Mouse (Mus musculus): Measurements from ENCODE around the gene Mpp2. TPM values are rescaled to one million over a fixed set of nuclear protein-coding genes. Genes with fewer than 3 reads are reported as not detected.
A peak's percentile ranks its signal among the peaks of the same experiment; 100 is the strongest.

The Mpp2 gene
- polyA plus RNA-seq, 1 experiment, result 4.9 TPM

DNA sequence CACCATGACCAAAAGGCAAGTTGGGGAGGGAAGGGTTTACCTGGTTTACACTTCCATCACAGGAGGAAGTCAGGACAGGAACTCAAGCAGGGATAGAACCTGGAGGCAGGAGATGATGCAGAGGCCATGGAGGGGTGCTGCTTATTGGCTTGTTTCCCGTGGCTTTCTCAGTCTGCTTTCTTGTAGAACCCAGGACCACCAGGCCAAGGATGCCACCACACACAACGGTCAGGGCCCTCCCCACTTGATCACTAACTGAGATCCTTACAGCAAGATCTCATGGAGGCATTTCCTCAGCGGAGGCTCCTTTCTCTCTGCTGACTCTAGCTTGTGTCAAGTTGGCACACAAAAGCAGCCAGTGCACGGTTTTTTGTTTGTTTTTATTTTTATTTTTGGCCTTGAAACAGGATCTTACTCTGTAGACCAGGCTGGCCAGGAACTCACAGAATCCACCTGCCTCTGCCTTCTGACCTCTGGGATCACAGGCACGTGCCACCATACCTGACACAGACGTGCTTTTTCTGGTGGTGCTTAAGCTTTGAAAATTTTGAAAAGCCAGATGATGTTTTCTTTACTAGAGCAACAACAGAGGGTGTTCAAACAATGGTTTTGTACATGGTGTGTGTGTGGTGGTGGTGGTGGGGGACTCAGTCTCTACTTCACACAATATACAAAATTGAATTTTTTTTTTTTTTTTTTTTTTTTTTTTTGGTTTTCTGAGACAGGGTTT is 60.1 kb downstream of the Mpp2 start, which contains the start of gene Mpp3:
Gene Mpp3 (minus strand): TSS at position 375 of the 730 bp plus-strand sequence.
- no peak for DNase-seq
- no peaks in the 10 kb centered on the region for H3K36me3 ChIP-seq (ENCODE audit: control insufficient read depth, insufficient read depth, low read length)
- WGBS, result 85% methylated on average over 6 of the region's 6 CpGs
- TF ChIP-seq POLR2A (IDR thresholded peaks at IDR 0.05; ENCODE audit: low read depth, low read length) (no peak), CTCF (conservative IDR thresholded peaks at IDR 0.05; ENCODE audit: insufficient read depth, insufficient read length, low read depth, low read length) (no peak)
- no peak within 1 kb of the TSS for H3K4me3 ChIP-seq (ENCODE audit: insufficient read depth, low read depth, low read length)
- no peaks in the 10 kb centered on the region for H3K27me3 ChIP-seq (replicated peaks; ENCODE audit: control insufficient read depth, insufficient read depth, low read length)
- no peaks in the 10 kb centered on the region for H3K4me1 ChIP-seq (ENCODE audit: control insufficient read depth, insufficient read depth, low read length)
- no peak within 1 kb of the TSS for H3K27ac ChIP-seq (ENCODE audit: insufficient read depth, low read depth, low read length)

DNA sequence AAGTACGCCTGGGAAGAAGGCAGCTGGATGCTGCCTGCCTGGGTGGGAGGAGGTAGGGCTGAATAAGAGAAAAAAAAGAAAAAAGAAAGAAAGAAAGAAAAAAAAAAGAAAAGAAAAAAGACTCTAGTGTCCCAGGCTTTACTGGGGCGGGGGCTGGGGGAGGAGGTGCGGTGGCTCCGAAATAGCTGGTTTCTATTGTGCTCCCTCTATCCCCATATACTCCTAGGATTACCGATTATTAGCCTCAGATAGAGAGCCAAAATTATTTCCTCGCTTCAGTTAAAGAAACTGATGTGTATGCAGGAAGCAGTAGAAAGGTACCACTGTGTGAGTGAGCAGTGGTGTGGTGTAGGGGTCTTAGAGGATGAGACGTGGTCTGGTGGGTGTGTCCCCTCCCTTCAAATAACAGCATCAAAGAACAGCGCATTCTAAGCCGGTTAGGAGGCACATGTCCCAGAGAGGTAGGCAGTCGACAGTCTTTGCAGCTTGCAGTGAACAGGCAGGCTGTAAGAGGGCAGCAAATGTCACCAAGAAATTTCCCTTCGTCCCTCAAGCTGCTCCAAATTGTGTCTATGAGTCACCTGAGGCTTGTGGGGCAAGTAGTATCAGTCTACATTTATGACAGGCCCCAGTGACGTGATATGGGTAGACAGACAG is 60.8 kb downstream of the Mpp2 start:
- no peaks in the 10 kb centered on the region for H3K27me3 ChIP-seq (replicated peaks; ENCODE audit: control insufficient read depth, insufficient read depth, low read length)
- H3K36me3 ChIP-seq (ENCODE audit: control insufficient read depth, insufficient read depth, low read length), result no peaks in the 10 kb centered on the region
- H3K4me3 ChIP-seq (ENCODE audit: insufficient read depth, low read depth, low read length), result peak overlapping the region; percentile 76; the same call in 1 of the 2 replicates
- 17% methylated on average over 12 of the region's 12 CpGs for WGBS
- no peak for DNase-seq
- TF ChIP-seq CTCF (conservative IDR thresholded peaks at IDR 0.05; ENCODE audit: insufficient read depth, insufficient read length, low read depth, low read length) (no peak), POLR2A (IDR thresholded peaks at IDR 0.05; ENCODE audit: low read depth, low read length) (no peak)
- no peak overlapping the region for H3K27ac ChIP-seq (ENCODE audit: insufficient read depth, low read depth, low read length)
- no peaks in the 10 kb centered on the region for H3K4me1 ChIP-seq (ENCODE audit: control insufficient read depth, insufficient read depth, low read length)

DNA sequence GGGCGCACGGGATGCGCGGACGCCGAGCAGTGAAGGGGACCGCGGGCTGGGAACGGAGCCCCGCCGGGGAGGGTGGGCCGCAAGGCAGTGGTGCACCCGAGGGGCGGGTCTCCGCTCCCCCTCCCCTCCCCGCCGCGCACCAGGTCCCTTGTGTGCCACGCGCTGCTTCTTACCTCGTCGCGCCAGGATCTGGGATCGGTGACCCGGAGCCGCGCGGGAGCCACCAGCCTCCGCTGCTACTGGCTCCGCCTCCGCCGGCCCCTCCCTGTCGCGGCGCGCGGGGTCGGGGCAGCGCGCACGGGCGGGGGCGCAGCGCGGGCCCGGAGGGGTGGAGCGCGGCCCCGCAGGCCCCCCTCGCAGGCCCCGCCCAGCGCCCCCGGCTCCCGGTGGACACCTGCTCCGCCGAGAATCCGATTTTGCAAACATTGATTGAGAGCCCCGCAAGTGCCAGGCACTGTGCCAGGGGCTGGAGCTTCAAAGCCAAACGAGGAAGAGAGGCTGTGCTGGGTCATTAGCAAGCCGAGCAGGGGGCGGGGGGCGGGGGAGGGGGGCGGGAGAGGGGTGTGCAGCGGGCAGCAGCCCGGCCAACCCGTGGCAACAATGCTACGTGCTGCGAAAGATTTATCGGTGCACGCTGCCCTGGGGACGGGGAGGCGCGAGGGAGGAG is 61.5 kb downstream of the Mpp2 start:
- no peaks in the 10 kb centered on the region for H3K27me3 ChIP-seq (replicated peaks; ENCODE audit: control insufficient read depth, insufficient read depth, low read length)

DNA sequence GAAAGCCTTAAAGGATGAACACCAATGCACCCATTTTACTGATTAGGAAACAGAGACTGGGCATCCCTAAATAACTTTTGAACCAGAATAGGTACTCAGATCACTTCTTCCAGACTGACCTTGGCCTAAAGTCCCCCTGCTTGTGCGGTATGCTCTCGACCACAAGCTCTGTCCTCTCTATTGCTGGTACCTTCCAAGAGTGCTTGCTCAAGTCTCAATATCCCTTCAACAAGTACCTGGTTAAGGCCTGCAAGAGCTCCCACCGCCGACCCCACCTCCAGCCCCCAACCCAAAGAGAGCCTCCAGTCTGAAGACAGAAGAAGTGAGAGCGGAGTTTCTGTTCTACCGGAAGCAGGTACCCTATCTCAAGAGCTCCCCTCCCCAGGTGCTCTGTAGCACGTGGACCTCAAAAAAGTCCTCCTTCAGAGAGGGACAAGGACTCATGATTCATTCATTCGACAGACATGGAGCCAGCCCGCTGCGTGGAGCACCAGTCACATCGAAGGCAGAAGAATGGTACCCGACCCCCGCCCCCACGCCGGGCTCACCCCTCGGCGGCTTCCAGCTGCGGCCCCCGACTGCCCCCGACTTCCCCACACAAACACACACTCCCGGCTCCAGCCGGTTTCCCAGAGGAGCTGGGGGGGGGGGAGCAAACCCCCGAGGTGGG is 62.2 kb downstream of the Mpp2 start:
- Histone ChIP-seq H3K4me1 (ENCODE audit: control insufficient read depth, insufficient read depth, low read length) (no peaks in the 10 kb centered on the region), H3K4me3 (ENCODE audit: insufficient read depth, low read depth, low read length) (peak overlapping the region; percentile 76), H3K36me3 (ENCODE audit: control insufficient read depth, insufficient read depth, low read length) (no peaks in the 10 kb centered on the region), H3K27me3 (replicated peaks; ENCODE audit: control insufficient read depth, insufficient read depth, low read length) (no peaks in the 10 kb centered on the region), H3K27ac (ENCODE audit: insufficient read depth, low read depth, low read length) (no peak overlapping the region)
- TF ChIP-seq POLR2A (IDR thresholded peaks at IDR 0.05; ENCODE audit: low read depth, low read length) (no peak), CTCF (conservative IDR thresholded peaks at IDR 0.05; ENCODE audit: insufficient read depth, insufficient read length, low read depth, low read length) (no peak)
- WGBS, result 15% methylated on average over 23 of the region's 23 CpGs
- DNase-seq, result no peak

More for the DNA sequence above, 61.5 kb downstream of the Mpp2 start:
- no peak overlapping the region for H3K27ac ChIP-seq (ENCODE audit: insufficient read depth, low read depth, low read length)
- no peaks in the 10 kb centered on the region for H3K4me1 ChIP-seq (ENCODE audit: control insufficient read depth, insufficient read depth, low read length)
- DNase-seq, result peak; percentile 77
- no peaks in the 10 kb centered on the region for H3K36me3 ChIP-seq (ENCODE audit: control insufficient read depth, insufficient read depth, low read length)
- under 1% methylated on average over 70 of the region's 73 CpGs for WGBS
- no peak for TF ChIP-seq CTCF (conservative IDR thresholded peaks at IDR 0.05; ENCODE audit: insufficient read depth, insufficient read length, low read depth, low read length)
- no peak for TF ChIP-seq POLR2A (IDR thresholded peaks at IDR 0.05; ENCODE audit: low read depth, low read length)
- peak overlapping the region; percentile 76 for H3K4me3 ChIP-seq (ENCODE audit: insufficient read depth, low read depth, low read length)

DNA sequence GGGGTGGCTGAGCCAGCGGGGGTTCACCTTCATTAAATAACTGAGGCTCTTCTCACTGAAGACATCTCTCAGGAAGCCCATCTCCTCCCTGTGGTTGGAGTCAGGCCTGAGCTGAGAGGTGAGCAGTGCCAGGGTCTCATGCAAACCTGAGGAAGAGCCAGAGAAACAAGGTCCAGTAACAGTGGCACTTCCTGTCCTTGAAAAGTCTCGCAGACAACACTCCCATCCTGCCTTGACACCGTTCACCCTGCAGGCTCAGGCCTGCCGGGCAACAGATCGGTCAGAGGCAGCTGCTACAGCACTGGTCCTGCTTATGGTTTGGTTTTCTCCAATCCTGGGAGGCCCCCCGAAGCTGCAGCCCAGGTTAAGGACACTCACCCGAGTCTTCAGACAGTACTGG is 63.0 kb downstream of the Mpp2 start:
- H3K27me3 ChIP-seq (replicated peaks; ENCODE audit: control insufficient read depth, insufficient read depth, low read length), result no peaks in the 10 kb centered on the region
- H3K4me3 ChIP-seq (ENCODE audit: insufficient read depth, low read depth, low read length), result no peak overlapping the region
- TF ChIP-seq POLR2A (IDR thresholded peaks at IDR 0.05; ENCODE audit: low read depth, low read length), result no peak
- no peak for TF ChIP-seq CTCF (conservative IDR thresholded peaks at IDR 0.05; ENCODE audit: insufficient read depth, insufficient read length, low read depth, low read length)
- H3K36me3 ChIP-seq (ENCODE audit: control insufficient read depth, insufficient read depth, low read length), result no peaks in the 10 kb centered on the region
- no peaks in the 10 kb centered on the region for H3K4me1 ChIP-seq (ENCODE audit: control insufficient read depth, insufficient read depth, low read length)
- no peak for DNase-seq
- WGBS, result 73% methylated on average over 7 of the region's 7 CpGs
- H3K27ac ChIP-seq (ENCODE audit: insufficient read depth, low read depth, low read length), result no peak overlapping the region

DNA sequence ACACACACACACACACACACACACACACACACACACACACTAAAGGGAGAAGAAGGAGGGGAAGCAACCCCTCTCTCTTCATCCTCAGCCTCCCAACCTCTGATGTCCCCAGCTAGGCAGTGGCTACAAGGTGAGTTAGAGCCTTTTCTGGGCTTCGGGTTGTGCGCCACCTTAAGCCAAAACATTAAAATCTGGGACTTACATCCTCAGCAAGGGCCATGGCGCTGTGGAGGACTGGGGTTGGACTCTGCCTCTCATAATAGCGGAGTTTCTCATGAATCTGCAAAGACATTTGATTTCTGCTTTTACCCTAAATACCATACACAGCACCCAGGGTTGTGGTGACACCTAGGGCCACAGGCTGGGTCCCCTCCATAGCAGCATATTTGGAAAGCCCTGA is 63.4 kb downstream of the Mpp2 start:
- TF ChIP-seq CTCF (conservative IDR thresholded peaks at IDR 0.05; ENCODE audit: insufficient read depth, insufficient read length, low read depth, low read length) (no peak), POLR2A (IDR thresholded peaks at IDR 0.05; ENCODE audit: low read depth, low read length) (no peak)
- Histone ChIP-seq H3K4me1 (ENCODE audit: control insufficient read depth, insufficient read depth, low read length) (no peaks in the 10 kb centered on the region), H3K36me3 (ENCODE audit: control insufficient read depth, insufficient read depth, low read length) (no peaks in the 10 kb centered on the region), H3K4me3 (ENCODE audit: insufficient read depth, low read depth, low read length) (no peak overlapping the region), H3K27me3 (replicated peaks; ENCODE audit: control insufficient read depth, insufficient read depth, low read length) (no peaks in the 10 kb centered on the region), H3K27ac (ENCODE audit: insufficient read depth, low read depth, low read length) (no peak overlapping the region)
- WGBS, result 91% methylated on average over 4 of the region's 4 CpGs
- DNase-seq, result no peak
